Mouse (Mus musculus): Measurements from ENCODE around the gene Zfp423. TPM values are rescaled to one million over a fixed set of nuclear protein-coding genes. Genes with fewer than 3 reads are reported as not detected.

Zfp423 gene
- polyA plus RNA-seq (2012), result not detected in 2 replicates

DNA sequence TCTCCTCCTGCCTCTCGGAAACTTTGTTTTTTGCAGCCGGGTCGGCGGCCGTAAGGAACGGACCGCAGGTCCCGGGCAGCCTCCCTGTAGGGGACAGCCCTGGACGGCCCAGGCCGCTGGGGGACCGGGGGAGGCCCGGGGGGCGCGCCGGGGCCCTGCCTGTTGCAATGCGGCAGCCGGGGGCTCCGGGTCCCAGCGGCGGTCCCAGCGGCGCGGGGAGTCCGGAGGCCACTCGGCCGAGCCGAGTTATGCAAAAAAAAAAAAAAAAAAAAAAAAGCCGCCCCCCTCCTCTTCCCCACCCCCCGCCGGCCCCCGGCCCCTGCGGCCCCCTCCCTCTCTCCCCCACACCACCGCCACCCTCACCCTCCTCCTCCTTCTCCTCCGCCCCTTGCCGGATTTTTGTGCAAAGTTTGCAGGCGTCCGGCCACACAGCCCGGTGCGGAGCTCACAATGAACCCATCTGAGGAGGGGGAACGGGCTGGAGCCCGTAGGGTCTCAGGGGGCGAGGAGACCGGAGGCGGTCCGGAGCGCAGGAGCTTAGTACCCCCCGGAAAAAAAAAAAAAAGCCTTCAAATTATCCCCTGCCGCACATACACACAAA is at the start of gene Zfp423:
Gene Zfp423 (minus strand): TSS at position 276 of the 601 bp plus-strand sequence.

Other genes with a start within 250 kb of the Zfp423 start
- 10.1 and 11.0 TPM in 2 replicates for gene Cnep1r1, start 159.2 kb upstream of the Zfp423 start, polyA plus RNA-seq (2012)
- gene Heatr3, start 178.3 kb upstream of the Zfp423 start, polyA plus RNA-seq (2012), result 10.5 and 13.4 TPM in 2 replicates
- gene Tent4b, start 239.6 kb upstream of the Zfp423 start, polyA plus RNA-seq (2012), result 13.9 and 18.8 TPM in 2 replicates